Mouse (Mus musculus): Measurements from ENCODE around the gene Batf2.

GRCm38 (mm10) chr19:6097847-6098246 is 42.9 kb upstream of the Batf2 start:
- TF ChIP-seq EP300 (IDR thresholded peaks at IDR 0.05; ENCODE audit: low read depth) = no peak
- no peak for TF ChIP-seq CTCF (IDR thresholded peaks at IDR 0.05; ENCODE audit: low read depth)

Measured in liver, embryonic 14.5 days (tissue).